Mouse (Mus musculus): Measurements from ENCODE around the gene Pfdn6. TPM values are rescaled to one million over a fixed set of nuclear protein-coding genes. Genes with fewer than 3 reads are reported as not detected.
"Not testable (repeated sequence)": the region's sequence is repeated elsewhere in the genome, so short reads cannot be mapped to it uniquely, and the experiment has no call there.

The Pfdn6 gene
- 9.3 and 19.4 TPM in 2 replicates for polyA plus RNA-seq (2012; rRNA removed)

GRCm38 (mm10) chr17:33940206-33940805, at the start of gene Pfdn6, which contains the start of gene Wdr46:
TSS of gene Pfdn6 (minus strand) at chr17:33940343.
TSS of gene Wdr46 (plus strand) at chr17:33940660.
- Histone ChIP-seq H3K4me3 (ENCODE audit: low read depth, low read length) (peak within 1 kb of the TSS; percentile 94), H3K36me3 (ENCODE audit: control insufficient read depth, insufficient read depth, low read length) (peaks cover 9% of the 10 kb centered on the region), H3K4me1 (ENCODE audit: control insufficient read depth, insufficient read depth, insufficient read length, low read length) (peaks cover 13% of the 10 kb centered on the region), H3K27ac (ENCODE audit: insufficient read depth, low read depth, low read length) (no peak within 1 kb of the TSS), H3K27me3 (ENCODE audit: control insufficient read depth, insufficient read depth, low read length) (no peaks in the 10 kb centered on the region)
- TF ChIP-seq POLR2A (IDR thresholded peaks at IDR 0.05; ENCODE audit: low read depth, low read length) (no peak), CTCF (IDR thresholded peaks at IDR 0.05; ENCODE audit: extremely low read depth, insufficient read length, insufficient replicate concordance, low read depth, low read length) (no peak)
- under 1% methylated on average over 36 of the region's 36 CpGs for WGBS

GRCm38 (mm10) chr17:33982136-33982535, 42.0 kb upstream of the Pfdn6 start:
- H3K27me3 ChIP-seq (ENCODE audit: control insufficient read depth, insufficient read depth, low read length); H3K4me3 ChIP-seq (ENCODE audit: low read depth, low read length); H3K27ac ChIP-seq (ENCODE audit: insufficient read depth, low read depth, low read length); H3K36me3 ChIP-seq (ENCODE audit: control insufficient read depth, insufficient read depth, low read length): not testable (repeated sequence)
- peak; percentile 69; the same call in 1 of the 2 replicates for TF ChIP-seq CTCF (IDR thresholded peaks at IDR 0.05; ENCODE audit: extremely low read depth, insufficient read length, insufficient replicate concordance, low read depth, low read length)
- H3K4me1 ChIP-seq (ENCODE audit: control insufficient read depth, insufficient read depth, insufficient read length, low read length) = peaks cover 26% of the 10 kb centered on the region
- 6% methylated on average over 8 of the region's 8 CpGs for WGBS

- not testable (repeated sequence) for H3K36me3 ChIP-seq (ENCODE audit: control insufficient read depth, insufficient read depth, low read length); H3K27me3 ChIP-seq (ENCODE audit: control insufficient read depth, insufficient read depth, low read length)
- peak overlapping the region; percentile 65 for H3K4me3 ChIP-seq (ENCODE audit: low read depth, low read length)
- H3K4me1 ChIP-seq (ENCODE audit: control insufficient read depth, insufficient read depth, insufficient read length, low read length) = peaks cover 26% of the 10 kb centered on the region
- 0 out of 2 replicates have a peak, but pooled peaks have one; percentile 28 for TF ChIP-seq CTCF (IDR thresholded peaks at IDR 0.05; ENCODE audit: extremely low read depth, insufficient read length, insufficient replicate concordance, low read depth, low read length)
- H3K27ac ChIP-seq (ENCODE audit: insufficient read depth, low read depth, low read length) = peak overlapping the region; percentile 67
- WGBS = under 1% methylated on average over 27 of the region's 27 CpGs
These were observed 41.2 kb upstream of the Pfdn6 start for GRCm38 (mm10) chr17:33981192-33981909.

GRCm38 (mm10) chr17:33980181-33981035, 40.3 kb upstream of the Pfdn6 start:
- TF ChIP-seq POLR2A (IDR thresholded peaks at IDR 0.05; ENCODE audit: low read depth, low read length) = no peak
- TF ChIP-seq CTCF (IDR thresholded peaks at IDR 0.05; ENCODE audit: extremely low read depth, insufficient read length, insufficient replicate concordance, low read depth, low read length) = no peak
- no peaks in the 10 kb centered on the region for H3K36me3 ChIP-seq (ENCODE audit: control insufficient read depth, insufficient read depth, low read length)
- H3K4me1 ChIP-seq (ENCODE audit: control insufficient read depth, insufficient read depth, insufficient read length, low read length) = peaks cover 26% of the 10 kb centered on the region
- peak overlapping the region; percentile 24; the same call in 1 of the 2 replicates for H3K27ac ChIP-seq (ENCODE audit: insufficient read depth, low read depth, low read length)
- H3K4me3 ChIP-seq (ENCODE audit: low read depth, low read length) = no peak overlapping the region
- WGBS = 77% methylated on average over 19 of the region's 19 CpGs
- H3K27me3 ChIP-seq (ENCODE audit: control insufficient read depth, insufficient read depth, low read length) = no peaks in the 10 kb centered on the region

GRCm38 (mm10) chr17:33979512-33980050, 39.4 kb upstream of the Pfdn6 start:
- TF ChIP-seq POLR2A (IDR thresholded peaks at IDR 0.05; ENCODE audit: low read depth, low read length) (no peak), CTCF (IDR thresholded peaks at IDR 0.05; ENCODE audit: extremely low read depth, insufficient read length, insufficient replicate concordance, low read depth, low read length) (no peak)
- H3K36me3 ChIP-seq (ENCODE audit: control insufficient read depth, insufficient read depth, low read length) = no peaks in the 10 kb centered on the region
- peaks cover 26% of the 10 kb centered on the region for H3K4me1 ChIP-seq (ENCODE audit: control insufficient read depth, insufficient read depth, insufficient read length, low read length)
- no peak overlapping the region for H3K4me3 ChIP-seq (ENCODE audit: low read depth, low read length)
- H3K27me3 ChIP-seq (ENCODE audit: control insufficient read depth, insufficient read depth, low read length) = no peaks in the 10 kb centered on the region
- peak overlapping the region; percentile 87 for H3K27ac ChIP-seq (ENCODE audit: insufficient read depth, low read depth, low read length)
- 44% methylated on average over 6 of the region's 6 CpGs for WGBS

- Histone ChIP-seq H3K27ac (ENCODE audit: insufficient read depth, low read depth, low read length) (peak overlapping the region; percentile 87), H3K4me1 (ENCODE audit: control insufficient read depth, insufficient read depth, insufficient read length, low read length) (peaks cover 26% of the 10 kb centered on the region), H3K4me3 (ENCODE audit: low read depth, low read length) (peak overlapping the region; percentile 79), H3K36me3 (ENCODE audit: control insufficient read depth, insufficient read depth, low read length) (no peaks in the 10 kb centered on the region), H3K27me3 (ENCODE audit: control insufficient read depth, insufficient read depth, low read length) (no peaks in the 10 kb centered on the region)
- TF ChIP-seq CTCF (IDR thresholded peaks at IDR 0.05; ENCODE audit: extremely low read depth, insufficient read length, insufficient replicate concordance, low read depth, low read length) (no peak), POLR2A (IDR thresholded peaks at IDR 0.05; ENCODE audit: low read depth, low read length) (peak; percentile 82)
- under 1% methylated on average over 17 of the region's 17 CpGs for WGBS
These were observed 38.5 kb upstream of the Pfdn6 start for GRCm38 (mm10) chr17:33978631-33979031.

All from small intestine, adult 2 months (tissue).